Mouse (Mus musculus) gastrocnemius, adult 2 months (tissue): ENCODE measurements around the gene Cerkl. TPM values are rescaled to one million over a fixed set of nuclear protein-coding genes. Genes with fewer than 3 reads are reported as not detected.

Experiments used
- DNase-seq: peaks from one replicate; pipeline ENCODE4 v3.0.0; 2022
- H3K27ac ChIP-seq: fragments of 200-600 bp; 2 replicates; pipeline ENCODE4 v1.8.1; 2022; ENCODE audit warnings: mild to moderate bottlenecking
- H3K4me3 ChIP-seq: fragments of 200-600 bp; 2 replicates; pipeline ENCODE4 v1.8.1; 2022; ENCODE audit warnings: mild to moderate bottlenecking, moderate library complexity
- CTCF ChIP-seq: fragments of 200-600 bp; IDR thresholded peaks from 2 replicates; pipeline ENCODE4 v1.8.1; 2022; ENCODE audit warnings: antibody characterized with exemption, mild to moderate bottlenecking, moderate library complexity
- intact Hi-C: fragments of 180-260 bp; cut with DNase I; formaldehyde crosslinking; loops from one replicate; pipeline ENCODE4 v1.15.1; 2025
- total RNA-seq, 2 experiments: library from RNA; stranded (reverse); gene quantifications; 2 replicates each; pipeline ENCODE4 v1.2.3; 2021

Gene Cerkl
- total RNA-seq, 2 experiments from 2014 or later: 0.23 to 0.36 TPM

- Histone ChIP-seq H3K4me3 (peak overlapping the region; percentile 70), H3K27ac (no peak overlapping the region)
- intact Hi-C loops: no loop called here
- TF ChIP-seq CTCF: no peak
- no peak for DNase-seq
Observed at GRCm38 (mm10) chr2:79429108-79429507, 27.5 kb downstream of the Cerkl start.

- Histone ChIP-seq H3K27ac (0 out of 2 replicates have a peak overlapping the region, but pooled peaks have one; percentile 38), H3K4me3 (peak overlapping the region; percentile 70)
- peak; percentile 23 for DNase-seq
- intact Hi-C loops: no loop called here
- no peak for TF ChIP-seq CTCF
Observed at GRCm38 (mm10) chr2:79428569-79429104, 27.9 kb downstream of the Cerkl start.

GRCm38 (mm10) chr2:79428022-79428421 lies 28.6 kb downstream of the Cerkl start:
- intact Hi-C loops: no loop called here
- no peak overlapping the region for H3K27ac ChIP-seq
- TF ChIP-seq CTCF: no peak
- H3K4me3 ChIP-seq: no peak overlapping the region; the same call in 1 of the 2 replicates
- no peak for DNase-seq

- Histone ChIP-seq H3K27ac (no peak overlapping the region), H3K4me3 (no peak overlapping the region)
- no peak for DNase-seq
- intact Hi-C loops: no loop called here
- TF ChIP-seq CTCF: no peak
Observed at GRCm38 (mm10) chr2:79421696-79422095, 34.9 kb downstream of the Cerkl start.

GRCm38 (mm10) chr2:79414505-79414904 lies 42.1 kb downstream of the Cerkl start:
- H3K27ac ChIP-seq: no peak overlapping the region
- TF ChIP-seq CTCF: no peak
- DNase-seq: no peak
- H3K4me3 ChIP-seq: no peak overlapping the region
- intact Hi-C loops: no loop called here

- TF ChIP-seq CTCF: no peak
- H3K27ac ChIP-seq: no peak overlapping the region
- intact Hi-C loops: no loop called here
- DNase-seq: no peak
- H3K4me3 ChIP-seq: no peak overlapping the region
Observed at GRCm38 (mm10) chr2:79410903-79411255, 45.7 kb downstream of the Cerkl start.

GRCm38 (mm10) chr2:79410247-79410902 lies 46.2 kb downstream of the Cerkl start:
- no peak for TF ChIP-seq CTCF
- H3K4me3 ChIP-seq: no peak overlapping the region
- intact Hi-C loops: no loop called here
- H3K27ac ChIP-seq: no peak overlapping the region
- DNase-seq: no peak

GRCm38 (mm10) chr2:79405661-79406405 lies 50.8 kb downstream of the Cerkl start:
- H3K4me3 ChIP-seq: no peak overlapping the region

GRCm38 (mm10) chr2:79400045-79400444 lies 56.5 kb downstream of the Cerkl start:
- TF ChIP-seq CTCF: no peak
- intact Hi-C loops: no loop called here
- no peak overlapping the region for H3K27ac ChIP-seq
- H3K4me3 ChIP-seq: no peak overlapping the region
- no peak for DNase-seq

More at GRCm38 (mm10) chr2:79405661-79406405, 50.8 kb downstream of the Cerkl start:
- no peak for DNase-seq
- intact Hi-C loops: no loop called here
- no peak for TF ChIP-seq CTCF
- no peak overlapping the region for H3K27ac ChIP-seq

- no peak for TF ChIP-seq CTCF
- Histone ChIP-seq H3K27ac (no peak overlapping the region), H3K4me3 (no peak overlapping the region)
- intact Hi-C loops: no loop called here
- DNase-seq: no peak
Observed at GRCm38 (mm10) chr2:79399234-79400000, 57.2 kb downstream of the Cerkl start.

GRCm38 (mm10) chr2:79398831-79399230 lies 57.8 kb downstream of the Cerkl start:
- DNase-seq: no peak
- no peak overlapping the region for H3K4me3 ChIP-seq
- no peak overlapping the region for H3K27ac ChIP-seq
- intact Hi-C loops: no loop called here
- TF ChIP-seq CTCF: no peak

- no peak overlapping the region for H3K4me3 ChIP-seq
- TF ChIP-seq CTCF: no peak
- intact Hi-C loops: no loop called here
- no peak for DNase-seq
- H3K27ac ChIP-seq: no peak overlapping the region
Observed at GRCm38 (mm10) chr2:79398343-79398742, 58.2 kb downstream of the Cerkl start.

- no peak for DNase-seq
- Histone ChIP-seq H3K4me3 (no peak overlapping the region), H3K27ac (no peak overlapping the region)
- intact Hi-C loops: no loop called here
- no peak for TF ChIP-seq CTCF
Observed at GRCm38 (mm10) chr2:79397107-79397506, 59.5 kb downstream of the Cerkl start.
